Mouse (Mus musculus) left cerebral cortex, adult 2 months (tissue): Measurements from ENCODE around the gene 0610040J01Rik. TPM values are rescaled to one million over a fixed set of nuclear protein-coding genes. Genes with fewer than 3 reads are reported as not detected.

Experiments used
- DNase-seq, 2 experiments: peaks; one replicate each; pipeline ENCODE4 v3.0.0; 2021 to 2022; ENCODE audit warnings: low spot score in 2 of 2, mixed read lengths in 1 of 2; ENCODE audit errors: extremely low spot score in 1 of 2
- H3K27ac ChIP-seq: fragments of 200-600 bp; 2 replicates; pipeline ENCODE4 v1.8.1; 2022
- H3K4me3 ChIP-seq: fragments of 200-600 bp; 2 replicates; pipeline ENCODE4 v1.8.1; 2022
- CTCF ChIP-seq: fragments of 200-600 bp; IDR thresholded peaks from 2 replicates; pipeline ENCODE4 v1.8.1; 2022; ENCODE audit warnings: antibody characterized with exemption, mild to moderate bottlenecking, moderate library complexity
- intact Hi-C: fragments of 180-260 bp; cut with DNase I; formaldehyde crosslinking; loops from one replicate; pipeline ENCODE4 v1.15.1; 2025
- total RNA-seq, 2 experiments: library from RNA; stranded (reverse); gene quantifications; 2 replicates each; pipeline ENCODE4 v1.2.3; 2021

The 0610040J01Rik gene
- total RNA-seq, 2 experiments from 2014 or later = 3.5 to 4.1 TPM

DNA sequence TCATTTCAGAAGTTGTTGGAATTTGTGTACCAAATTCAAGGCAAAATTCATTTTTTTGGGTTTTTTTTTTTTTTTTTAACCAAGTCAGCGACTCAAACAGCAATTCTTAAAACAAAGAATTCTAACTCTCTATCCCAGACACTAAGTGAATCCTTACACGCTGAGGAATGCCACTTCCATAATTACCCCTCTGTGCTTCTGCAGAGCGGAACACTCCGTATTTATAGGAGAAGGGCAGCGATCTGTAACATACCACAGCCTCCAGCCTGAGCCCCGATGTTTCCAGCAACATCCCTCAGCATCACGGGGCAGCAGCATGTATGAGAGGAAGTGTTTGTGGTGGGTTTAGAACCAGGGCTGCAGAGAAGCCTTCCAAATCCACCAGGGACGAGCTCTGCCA, 135.4 kb downstream of the 0610040J01Rik start:
- intact Hi-C loops = no loop called here
- DNase-seq = no peak
- no peak overlapping the region for H3K4me3 ChIP-seq
- no peak overlapping the region for H3K27ac ChIP-seq
- TF ChIP-seq CTCF = no peak

DNA sequence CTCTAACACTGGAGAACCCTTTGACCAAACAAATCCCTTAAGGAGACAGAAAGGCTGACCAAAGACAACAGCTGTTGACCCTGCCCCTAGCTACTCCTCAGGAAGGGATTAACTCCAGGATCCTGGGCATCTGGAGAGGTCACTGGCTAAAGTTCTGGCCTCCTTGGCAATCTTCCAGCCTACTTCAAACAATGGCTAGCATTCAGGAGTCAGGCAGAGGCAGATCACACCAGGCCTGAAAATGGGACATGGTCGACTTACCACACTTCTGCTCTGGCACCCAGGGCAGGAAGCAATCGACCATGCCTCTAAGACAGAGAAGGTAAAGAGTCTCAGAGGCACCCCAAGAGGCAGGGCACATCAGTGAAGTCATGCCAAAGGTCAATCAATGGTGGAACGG, 137.0 kb downstream of the 0610040J01Rik start:
- TF ChIP-seq CTCF = no peak
- intact Hi-C loops = no loop called here
- no peak overlapping the region for H3K27ac ChIP-seq
- H3K4me3 ChIP-seq = no peak overlapping the region
- no peak for DNase-seq

Other genes with a start within 250 kb of the 0610040J01Rik start
- 10 to 100 TPM; 35.4 to 45.1 TPM for gene Nwd2, start 163.3 kb upstream of the 0610040J01Rik start, total RNA-seq
- 10 to 100 TPM; 10.9 to 11.3 TPM for gene Rell1, start 156.5 kb downstream of the 0610040J01Rik start, total RNA-seq